Mouse (Mus musculus): Measurements from ENCODE around the gene Scg2. TPM values are rescaled to one million over a fixed set of nuclear protein-coding genes. Genes with fewer than 3 reads are reported as not detected.

Scg2 gene
- total RNA-seq, 2 experiments from 2014 or later: not detected

Other genes starting within 250 kb of the Scg2 start
- 8.4 and 14.0 TPM in 2 replicates for gene Ap1s3, start 231.9 kb upstream of the Scg2 start, total RNA-seq (2014; fragmentation: Nextera tagmentation)
- gene Ap1s3, start 231.9 kb upstream of the Scg2 start, total RNA-seq (2017): 3.1 and 3.6 TPM in 2 replicates

All from megakaryocyte-erythroid progenitor cell, adult 5-6 weeks (primary cell).